Mouse (Mus musculus) frontal cortex, postnatal 14 days (tissue): ENCODE data around the gene Ebf3.
A peak's percentile ranks its signal among the peaks of the same experiment; 100 is the strongest.

Experiments used
- DNase-seq, 2 experiments: peaks; one replicate each; pipeline ENCODE4 v3.0.0; 2022; ENCODE audit warnings: low spot score in 2 of 2

The Ebf3 gene

DNA sequence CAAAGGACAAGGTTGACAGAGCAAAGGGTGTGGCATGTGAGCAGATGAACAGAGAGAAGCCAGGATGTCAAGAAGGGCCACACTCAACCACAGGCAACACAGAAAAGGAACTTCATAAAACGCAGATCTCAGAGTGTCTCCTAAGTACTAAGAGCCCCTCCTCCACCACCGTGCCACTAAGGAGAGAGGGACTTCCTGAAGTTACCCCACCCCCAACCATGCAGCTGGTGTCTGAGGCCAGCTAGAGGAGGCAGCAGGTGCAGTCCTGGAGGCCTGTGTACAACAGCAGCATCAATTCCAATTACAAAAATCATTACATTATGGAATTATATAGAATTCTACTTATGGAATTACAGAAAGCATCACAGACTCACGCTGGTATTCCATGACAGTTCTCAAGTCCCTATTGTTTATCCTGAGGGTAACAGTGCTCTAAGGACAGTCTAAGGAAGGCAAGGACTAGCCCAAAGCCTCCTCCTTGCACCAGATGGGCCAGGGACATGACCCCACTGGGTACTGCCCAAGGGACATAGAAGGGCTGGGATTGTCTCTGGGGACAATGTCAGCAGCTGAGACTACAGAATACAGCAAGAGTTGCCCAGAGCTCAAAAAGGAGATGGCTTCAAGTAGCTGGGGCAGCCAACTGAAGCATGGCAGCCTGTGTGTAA is 24.8 kb downstream of the Ebf3 start:
- DNase-seq: no peak

DNA sequence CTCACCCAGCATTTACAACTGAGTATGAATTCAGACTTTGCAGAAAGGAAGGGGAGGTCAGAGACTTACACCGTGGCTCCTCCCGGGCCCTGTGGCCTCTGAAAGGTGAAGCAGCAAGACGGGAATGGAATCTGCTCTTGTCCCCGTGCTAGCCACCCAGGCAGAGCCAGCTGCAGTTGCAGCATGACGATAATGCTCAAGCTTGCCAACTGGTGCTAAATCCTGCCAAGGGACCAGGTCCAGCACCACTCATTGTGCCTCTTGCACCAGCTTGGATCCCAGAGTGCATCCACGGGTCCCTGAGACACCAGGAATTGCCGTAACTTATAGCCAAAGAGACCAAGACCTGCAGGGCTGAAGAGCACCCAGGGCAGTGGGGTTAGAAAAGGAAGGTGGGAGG is 36.1 kb downstream of the Ebf3 start:
- DNase-seq: no peak

DNA sequence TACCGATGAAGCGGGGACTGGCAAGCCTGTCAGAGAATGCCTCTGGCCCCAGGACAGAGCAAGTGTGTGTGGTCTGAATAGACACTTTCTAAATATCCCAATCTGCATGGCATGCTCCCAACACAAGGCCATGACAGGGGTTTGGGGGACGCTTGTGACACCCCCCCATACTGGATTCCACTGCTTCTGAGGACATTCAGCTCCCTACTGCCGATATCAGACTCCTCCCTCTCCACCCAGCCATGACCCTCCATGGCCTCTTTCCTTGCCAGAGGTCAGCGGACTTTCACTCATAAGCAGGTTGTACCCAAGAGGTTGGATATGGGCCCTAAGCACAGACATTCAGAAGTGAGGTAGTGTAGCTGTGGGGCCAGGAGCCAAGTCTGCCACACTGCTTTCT is 36.5 kb downstream of the Ebf3 start:
- DNase-seq: no peak

DNA sequence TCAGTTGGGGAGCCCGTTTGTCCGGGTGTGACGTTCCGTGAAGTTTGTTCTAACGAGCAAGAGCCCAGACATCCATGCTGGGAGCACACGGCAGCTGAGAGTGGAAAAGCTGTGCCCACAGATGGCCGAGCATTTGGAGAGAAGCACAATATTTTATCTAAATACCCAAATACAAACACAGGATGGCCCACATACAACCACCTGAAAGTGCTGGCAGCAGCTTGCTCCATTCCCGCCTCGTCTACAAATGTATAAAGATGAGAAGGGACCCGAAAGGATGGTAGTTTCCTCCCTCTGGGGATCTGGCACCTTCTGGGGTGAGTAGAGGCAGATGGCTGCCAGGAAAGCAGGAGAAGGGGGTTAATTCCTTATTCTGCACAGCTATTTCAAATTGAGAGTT is 42.0 kb downstream of the Ebf3 start:
- no peak for DNase-seq

GRCm38 (mm10) chr7:137268452-137269155 is 45.6 kb downstream of the Ebf3 start:
- no peak for DNase-seq

- DNase-seq: no peak
Measured at GRCm38 (mm10) chr7:137267441-137267840, 46.8 kb downstream of the Ebf3 start.

DNA sequence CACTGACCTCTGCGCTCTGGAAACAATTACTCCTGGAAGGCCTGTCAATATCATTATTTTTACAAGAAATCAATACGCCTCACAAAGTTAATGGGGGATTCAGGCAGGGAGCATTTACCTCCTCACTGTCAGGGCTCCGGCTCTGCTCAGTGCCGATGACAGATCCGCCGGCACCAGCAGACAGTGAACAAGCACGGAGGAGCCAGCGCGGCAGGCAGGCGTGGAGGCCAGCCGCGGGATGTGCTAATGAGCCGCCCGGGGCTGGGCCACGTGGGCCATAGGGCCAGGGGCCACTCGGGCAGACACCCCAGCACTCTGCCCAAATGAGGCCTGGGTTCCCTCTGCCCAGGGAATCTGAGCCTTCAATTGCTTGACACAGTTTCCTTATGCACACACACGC is 47.7 kb downstream of the Ebf3 start:
- DNase-seq: no peak

GRCm38 (mm10) chr7:137262330-137262729 is 51.9 kb downstream of the Ebf3 start:
- no peak for DNase-seq

GRCm38 (mm10) chr7:137246213-137246872 is 67.9 kb downstream of the Ebf3 start:
- peak in 1 of 2 experiments; percentile 31 for DNase-seq

GRCm38 (mm10) chr7:137244839-137245238 is 69.4 kb downstream of the Ebf3 start:
- DNase-seq: no peak

DNA sequence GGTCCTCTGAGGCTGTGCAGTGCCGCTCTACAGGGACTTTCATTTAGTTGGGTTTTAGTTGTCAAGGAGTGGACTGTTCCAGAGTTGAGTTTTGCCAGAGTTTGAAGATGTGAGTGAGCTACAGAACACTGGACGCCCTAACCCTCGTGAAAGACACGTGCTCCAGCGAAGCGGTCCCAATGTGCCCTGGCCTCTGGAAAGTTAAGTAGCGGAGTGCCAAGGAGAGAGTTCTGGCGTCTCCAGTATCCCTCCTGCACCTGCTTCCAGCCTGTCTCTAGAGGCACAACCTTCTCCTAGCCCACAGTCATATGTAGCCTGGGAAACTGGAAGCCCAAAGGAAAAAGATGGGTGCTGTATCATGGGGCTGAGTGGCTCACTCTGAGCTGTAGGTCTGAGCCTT is 73.8 kb downstream of the Ebf3 start:
- no peak for DNase-seq

- no peak for DNase-seq
Measured at GRCm38 (mm10) chr7:137239542-137240133, 74.6 kb downstream of the Ebf3 start.

- no peak for DNase-seq
Measured at GRCm38 (mm10) chr7:137237419-137237818, 76.8 kb downstream of the Ebf3 start.

- DNase-seq: no peak
Measured at GRCm38 (mm10) chr7:137223823-137224222, 90.4 kb downstream of the Ebf3 start.

DNA sequence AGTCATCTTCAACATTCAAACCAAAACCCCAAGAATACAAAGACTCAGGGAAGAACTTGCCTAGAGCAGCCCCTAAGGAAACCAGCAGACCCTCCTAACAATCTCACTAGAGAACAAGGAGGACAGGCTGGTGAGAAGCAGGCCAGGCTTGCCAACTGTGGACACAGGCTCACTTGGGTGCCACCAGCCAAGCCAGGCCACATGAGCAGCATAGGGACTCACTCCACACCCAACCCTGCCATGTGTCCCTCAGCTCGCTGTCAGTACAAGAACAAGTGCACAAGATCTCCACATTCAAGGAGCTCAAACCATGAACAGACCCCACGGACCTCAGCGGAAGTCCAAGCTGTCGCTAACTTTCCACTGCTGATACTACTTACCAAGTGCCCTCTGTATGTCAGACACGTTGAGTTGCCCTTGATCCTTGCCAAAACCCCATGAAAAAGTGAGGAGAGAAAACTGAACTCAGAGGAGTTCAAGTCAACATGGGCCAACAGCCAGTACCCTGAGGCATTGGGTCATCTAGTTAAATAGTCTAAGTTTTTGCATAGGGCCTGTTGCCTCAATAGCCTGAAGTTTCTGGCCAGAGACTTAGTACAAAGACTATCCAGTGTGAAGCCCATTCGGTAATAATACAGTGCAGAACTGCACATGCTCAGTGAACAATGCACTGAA is 91.3 kb downstream of the Ebf3 start:
- DNase-seq: no peak

DNA sequence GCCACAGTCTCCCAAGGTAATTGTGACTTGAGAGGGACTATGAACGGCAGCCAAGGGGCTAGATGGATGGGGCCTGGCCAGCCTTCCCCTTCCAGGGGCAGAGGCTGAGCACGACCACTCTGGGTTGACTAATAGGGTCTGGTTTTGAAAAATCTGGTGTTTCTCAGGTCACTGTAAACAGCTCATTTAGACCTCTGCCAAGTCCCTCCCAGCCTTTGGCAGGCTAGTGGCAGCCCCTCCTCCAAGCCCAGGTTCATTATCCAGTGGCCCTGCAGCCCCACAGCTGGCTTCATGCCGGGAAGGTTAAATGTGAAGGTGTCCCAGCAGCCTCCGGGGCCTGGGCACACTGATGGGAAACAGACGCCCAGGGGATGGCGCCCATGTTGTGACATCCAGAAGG is 92.6 kb downstream of the Ebf3 start:
- no peak for DNase-seq

DNA sequence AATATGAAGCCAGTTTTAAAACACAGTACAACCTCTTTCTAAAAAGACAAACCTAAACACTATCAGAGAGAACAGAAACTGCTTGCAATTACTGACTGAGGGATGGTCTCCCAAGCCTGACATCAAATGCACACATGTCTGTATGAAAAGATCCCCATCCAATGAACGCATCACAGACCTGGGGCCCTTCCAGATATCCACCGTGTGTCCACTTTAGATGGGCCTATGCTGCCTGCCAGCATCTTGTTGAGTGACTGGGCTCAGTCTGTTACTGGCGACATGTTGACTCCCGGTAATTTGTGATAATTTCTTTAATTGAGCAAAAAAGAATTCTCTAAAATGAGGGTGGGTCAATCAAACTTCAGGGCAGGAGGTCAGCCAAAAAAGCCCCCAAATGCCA is 93.8 kb downstream of the Ebf3 start:
- DNase-seq: no peak

GRCm38 (mm10) chr7:137218706-137219105 is 95.5 kb downstream of the Ebf3 start:
- no peak for DNase-seq

DNA sequence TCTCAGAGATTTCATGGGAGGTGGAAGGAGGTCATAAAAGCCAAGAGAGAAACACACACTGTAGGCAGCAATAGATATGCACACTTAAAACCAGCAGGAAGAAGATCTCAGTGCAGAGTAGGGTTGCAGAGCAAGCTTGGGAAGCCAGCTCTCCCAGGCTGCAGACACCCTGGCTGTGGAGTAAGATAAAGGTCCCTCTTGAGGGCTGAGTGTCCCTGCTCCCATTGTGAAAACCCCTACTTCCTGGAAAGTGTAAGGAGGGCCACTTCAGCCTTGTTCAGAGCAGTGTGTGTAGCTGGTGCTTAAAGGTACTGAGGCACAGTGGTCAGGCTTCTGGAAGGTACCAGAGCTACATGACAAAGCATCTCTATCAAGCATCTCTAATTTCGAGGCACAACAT is 100.8 kb downstream of the Ebf3 start:
- no peak for DNase-seq

- no peak for DNase-seq
Measured at GRCm38 (mm10) chr7:137211332-137211731, 102.9 kb downstream of the Ebf3 start.

DNA sequence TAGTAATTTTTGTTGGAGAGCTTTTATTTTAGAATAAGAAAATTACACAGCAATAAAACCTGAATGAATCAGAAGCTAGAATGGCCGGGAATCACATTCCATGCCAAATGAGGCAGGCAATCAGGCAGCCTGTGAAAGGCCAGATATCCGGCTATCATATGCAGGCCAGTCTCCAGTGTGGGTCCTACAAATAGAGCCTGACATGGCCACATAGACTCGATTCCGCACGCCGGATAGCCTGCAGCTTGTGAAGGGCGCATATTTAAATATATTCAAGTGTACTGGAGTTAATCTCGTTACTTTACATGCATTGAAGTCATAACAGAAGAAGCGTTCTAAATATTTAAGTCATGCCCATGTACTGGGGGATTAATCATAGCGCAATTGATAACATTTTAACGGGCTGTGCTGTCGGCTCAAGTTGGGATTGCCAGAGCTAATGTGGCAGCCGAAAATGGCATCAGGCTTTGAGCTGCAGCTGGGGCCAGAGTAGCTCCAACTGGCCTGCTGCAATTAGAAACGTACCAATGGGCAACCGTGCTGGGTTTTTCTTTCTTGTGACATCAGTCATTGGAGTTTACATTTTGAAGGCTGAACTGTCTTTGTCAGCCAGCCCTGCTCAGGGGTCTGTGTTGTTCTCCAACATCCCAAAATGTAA is 104.4 kb downstream of the Ebf3 start:
- no peak for DNase-seq

DNA sequence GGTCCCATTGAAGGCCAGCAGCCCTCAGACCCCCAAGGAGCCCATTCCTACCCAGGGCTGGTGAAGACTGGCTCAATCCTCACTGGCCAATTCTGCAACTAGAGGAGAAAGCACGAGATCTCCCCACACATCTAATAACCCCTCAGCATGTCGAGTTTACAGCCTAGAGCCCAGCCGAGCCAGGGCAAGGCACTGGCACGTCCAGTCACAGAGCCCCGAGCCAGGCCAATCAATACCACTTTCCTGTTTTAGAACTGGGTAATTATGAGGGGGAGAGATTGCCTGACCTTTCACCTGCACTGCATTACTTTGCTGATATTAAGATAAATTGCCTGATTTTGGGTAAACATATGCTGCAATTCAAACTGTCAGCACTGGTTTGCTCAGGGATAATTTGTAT is 105.7 kb downstream of the Ebf3 start:
- no peak for DNase-seq
